Mouse (Mus musculus) hindbrain, embryonic 12.5 days (tissue): ENCODE results near the gene Unc50. TPM values are rescaled to one million over a fixed set of nuclear protein-coding genes. Genes with fewer than 3 reads are reported as not detected.

Experiments
- ATAC-seq: fragments of 200-750 bp; cut with Nextera tagmentation; 2 replicates; pipeline ENCODE4 v1.8.0; 2017; ENCODE audit warnings: moderate TSS enrichment; ENCODE audit not compliant: low FRiP score
- H3K27ac ChIP-seq: fragments of 300-500 bp; sonication (generic); 2 replicates; pipeline ENCODE4 v1.5.1; 2016; ENCODE audit warnings: mild to moderate bottlenecking
- H3K27me3 ChIP-seq: fragments of 300-500 bp; sonication (generic); 2 replicates; pipeline ENCODE4 v1.6.1; 2016; ENCODE audit warnings: mild to moderate bottlenecking
- H3K36me3 ChIP-seq: fragments of 300-500 bp; sonication (generic); 2 replicates; pipeline ENCODE4 v1.6.1; 2016; ENCODE audit warnings: mild to moderate bottlenecking
- H3K4me1 ChIP-seq: fragments of 300-500 bp; sonication (generic); 2 replicates; pipeline ENCODE4 v1.6.1; 2016
- H3K4me2 ChIP-seq: fragments of 300-500 bp; sonication (generic); replicated peaks from 2 replicates; pipeline ENCODE4 v1.6.1; 2016; ENCODE audit warnings: mild to moderate bottlenecking
- H3K4me3 ChIP-seq: fragments of 300-500 bp; sonication (generic); 2 replicates; pipeline ENCODE4 v1.5.1; 2016; ENCODE audit warnings: mild to moderate bottlenecking
- H3K9ac ChIP-seq: fragments of 300-500 bp; sonication (generic); 2 replicates; pipeline ENCODE4 v1.6.1; 2016; ENCODE audit warnings: mild to moderate bottlenecking, moderate library complexity
- H3K9me3 ChIP-seq: fragments of 300-500 bp; sonication (generic); replicated peaks from 2 replicates; pipeline ENCODE4 v1.6.1; 2016; ENCODE audit warnings: mild to moderate bottlenecking
- WGBS: fragments of 180-500 bp; shearing (Covaris S2); methylation state at CpG from one replicate; pipeline ENCODE4 v1.1.7; 2016; 5-methylcytosine and 5-hydroxymethylcytosine counted together
- polyA plus RNA-seq: library from polyadenylated mRNA; unstranded; fragments of >200 nt; fragmentation: Nextera tagmentation; extraction: Ambion mirVana; gene quantifications from 2 replicates; pipeline ENCODE4 v1.2.1, GENCODE M21; 2016

Gene Unc50
- polyA plus RNA-seq, 1 experiment from 2014 or later, result 114 TPM

DNA sequence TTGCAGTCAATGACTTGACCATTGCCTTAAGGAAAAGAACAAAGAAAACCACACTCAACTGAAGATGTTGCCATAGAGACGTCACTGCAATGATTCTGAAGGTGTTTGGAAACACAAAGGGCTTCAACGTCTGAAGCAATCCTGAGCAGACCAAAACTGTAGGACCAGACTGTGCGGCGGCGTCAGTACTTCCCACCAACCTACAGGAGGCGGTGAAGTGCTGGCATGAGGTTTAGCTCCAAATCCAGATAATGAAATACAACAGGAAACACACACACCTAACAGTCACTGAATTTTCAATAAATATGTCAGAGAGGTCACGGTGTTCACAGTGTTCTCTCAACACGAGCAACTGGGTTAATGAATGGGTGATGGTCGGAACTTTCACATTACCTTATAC, 49.1 kb downstream of the Unc50 start:
- H3K9me3 ChIP-seq, result no peaks in the 10 kb centered on the region
- no peaks in the 10 kb centered on the region for H3K27me3 ChIP-seq
- H3K4me1 ChIP-seq, result no peaks in the 10 kb centered on the region
- H3K9ac ChIP-seq, result no peak overlapping the region
- H3K36me3 ChIP-seq, result no peaks in the 10 kb centered on the region
- H3K4me2 ChIP-seq, result no peak overlapping the region
- 75% methylated on average over 9 of the region's 9 CpGs for WGBS
- no peak overlapping the region for H3K27ac ChIP-seq
- ATAC-seq, result no peak
- no peak overlapping the region for H3K4me3 ChIP-seq

DNA sequence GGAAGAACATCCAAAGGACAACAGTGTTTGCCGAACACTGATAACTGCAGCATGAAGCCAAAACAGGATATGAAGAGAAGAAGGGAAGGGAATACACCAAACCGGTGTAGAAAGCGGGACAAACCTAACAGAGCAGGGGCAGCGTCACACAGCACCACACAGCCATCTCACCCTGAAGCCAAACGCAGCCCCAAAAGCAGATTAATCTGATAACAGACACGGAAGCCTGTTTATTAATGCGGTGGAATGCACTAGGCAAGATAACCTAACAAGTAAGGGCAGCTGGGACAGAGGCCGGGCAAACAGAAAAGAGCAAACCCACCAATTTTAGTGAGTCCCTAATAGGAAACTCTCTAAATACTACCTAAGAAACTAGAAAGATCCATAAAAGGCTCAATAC, 49.8 kb downstream of the Unc50 start:
- Histone ChIP-seq H3K36me3 (no peaks in the 10 kb centered on the region), H3K4me2 (no peak overlapping the region), H3K4me1 (no peaks in the 10 kb centered on the region), H3K9me3 (no peaks in the 10 kb centered on the region), H3K27me3 (no peaks in the 10 kb centered on the region), H3K9ac (no peak overlapping the region), H3K27ac (no peak overlapping the region), H3K4me3 (no peak overlapping the region)
- WGBS, result 88% methylated on average over 8 of the region's 8 CpGs
- no peak for ATAC-seq

DNA sequence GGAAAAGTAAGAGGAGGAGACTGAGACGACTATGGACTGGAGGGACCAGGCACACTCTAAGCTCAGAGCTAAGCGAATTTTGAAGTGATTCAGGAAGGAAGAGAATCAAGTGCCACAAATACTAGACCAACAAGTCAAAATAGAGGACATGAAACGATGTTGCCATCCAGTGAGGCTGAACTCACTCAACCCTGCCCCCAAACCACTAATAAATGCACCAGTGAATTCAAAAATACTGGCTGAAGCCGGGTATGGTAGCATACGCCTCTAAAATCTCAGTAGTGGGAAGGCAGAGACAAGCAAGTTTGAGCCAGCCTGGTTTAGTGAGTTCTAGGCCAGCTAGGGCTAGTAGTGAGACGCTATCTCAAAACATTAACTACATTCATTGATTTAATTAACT, 50.8 kb downstream of the Unc50 start:
- Histone ChIP-seq H3K27ac (no peak overlapping the region), H3K36me3 (no peaks in the 10 kb centered on the region), H3K27me3 (no peaks in the 10 kb centered on the region), H3K9ac (no peak overlapping the region), H3K4me1 (no peaks in the 10 kb centered on the region), H3K4me3 (no peak overlapping the region), H3K9me3 (no peaks in the 10 kb centered on the region), H3K4me2 (no peak overlapping the region)
- 80% methylated on average over 6 of the region's 6 CpGs for WGBS
- no peak for ATAC-seq

DNA sequence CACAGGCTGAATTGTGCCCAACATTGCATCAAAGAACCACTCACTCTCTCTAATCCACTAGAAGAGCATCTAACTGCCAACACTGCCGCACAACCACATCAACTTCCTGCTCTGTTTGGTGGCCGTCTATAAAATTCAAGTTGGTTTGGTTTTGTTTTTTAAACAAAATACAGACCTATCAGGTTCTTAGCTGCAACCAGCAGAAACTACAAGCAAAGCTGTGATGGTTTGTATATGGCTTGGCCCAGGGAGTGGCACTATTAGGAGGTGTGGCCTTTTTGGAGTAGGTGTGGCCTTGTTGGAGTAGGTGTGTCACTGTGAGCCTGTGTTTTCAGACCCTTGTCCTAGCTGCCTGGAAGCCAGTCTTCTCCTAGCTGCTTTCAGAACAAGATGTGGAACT, 51.4 kb downstream of the Unc50 start:
- ATAC-seq, result no peak
- Histone ChIP-seq H3K9ac (no peak overlapping the region), H3K4me3 (no peak overlapping the region), H3K36me3 (no peaks in the 10 kb centered on the region), H3K27me3 (no peaks in the 10 kb centered on the region), H3K9me3 (no peaks in the 10 kb centered on the region), H3K27ac (no peak overlapping the region), H3K4me2 (no peak overlapping the region), H3K4me1 (no peaks in the 10 kb centered on the region)
- WGBS, result 92% methylated on average over 2 of the region's 2 CpGs

DNA sequence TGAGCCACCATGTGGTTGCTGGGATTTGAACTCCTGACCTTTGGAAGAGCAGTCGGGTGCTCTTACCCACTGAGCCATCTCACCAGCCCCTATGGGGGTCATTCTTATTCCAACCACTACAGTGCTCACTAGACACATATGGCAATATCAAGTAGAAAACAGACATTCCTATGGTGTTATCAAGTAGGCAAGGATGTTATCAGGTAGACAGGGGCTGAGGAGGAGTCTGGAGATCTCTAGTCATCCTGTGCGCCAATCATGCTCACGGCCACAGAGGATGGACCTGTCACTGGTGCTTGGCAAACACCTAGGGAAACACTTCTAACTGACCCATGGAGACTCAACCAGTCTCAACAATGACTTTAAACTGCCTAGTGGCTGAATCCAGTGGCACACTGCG, 54.7 kb downstream of the Unc50 start:
- H3K27ac ChIP-seq, result no peak overlapping the region
- no peak overlapping the region for H3K4me2 ChIP-seq
- no peaks in the 10 kb centered on the region for H3K9me3 ChIP-seq
- H3K36me3 ChIP-seq, result no peaks in the 10 kb centered on the region
- H3K27me3 ChIP-seq, result no peaks in the 10 kb centered on the region
- H3K4me3 ChIP-seq, result no peak overlapping the region
- no peak for ATAC-seq
- H3K4me1 ChIP-seq, result no peaks in the 10 kb centered on the region
- WGBS, result 89% methylated on average over 4 of the region's 4 CpGs
- H3K9ac ChIP-seq, result no peak overlapping the region

DNA sequence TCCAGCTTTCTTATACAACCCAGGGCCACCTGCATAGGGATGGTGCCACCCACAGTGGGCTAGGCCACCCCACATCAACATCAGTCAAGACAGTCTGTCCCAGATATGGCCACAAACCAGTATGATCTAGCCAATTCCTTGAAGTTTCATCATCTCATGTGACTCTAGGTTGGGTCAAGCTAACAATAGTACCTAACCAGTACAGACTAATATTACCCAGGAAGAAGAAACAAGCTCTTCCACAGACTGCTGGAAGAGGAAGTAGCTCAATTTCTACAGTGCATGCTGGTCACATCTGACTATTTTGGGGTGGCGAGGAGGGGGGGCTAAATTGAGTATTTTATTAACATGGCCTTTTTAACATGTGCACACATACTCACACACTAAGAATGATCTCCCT, 56.5 kb downstream of the Unc50 start:
- Histone ChIP-seq H3K36me3 (no peaks in the 10 kb centered on the region), H3K27ac (no peak overlapping the region), H3K4me3 (no peak overlapping the region), H3K27me3 (0 out of 2 replicates have a peak, but pooled peaks cover 3% of the 10 kb centered on the region), H3K9me3 (no peaks in the 10 kb centered on the region), H3K4me1 (no peaks in the 10 kb centered on the region), H3K9ac (no peak overlapping the region), H3K4me2 (no peak overlapping the region)
- 92% methylated on average over 1 of the region's 1 CpGs for WGBS
- no peak for ATAC-seq

DNA sequence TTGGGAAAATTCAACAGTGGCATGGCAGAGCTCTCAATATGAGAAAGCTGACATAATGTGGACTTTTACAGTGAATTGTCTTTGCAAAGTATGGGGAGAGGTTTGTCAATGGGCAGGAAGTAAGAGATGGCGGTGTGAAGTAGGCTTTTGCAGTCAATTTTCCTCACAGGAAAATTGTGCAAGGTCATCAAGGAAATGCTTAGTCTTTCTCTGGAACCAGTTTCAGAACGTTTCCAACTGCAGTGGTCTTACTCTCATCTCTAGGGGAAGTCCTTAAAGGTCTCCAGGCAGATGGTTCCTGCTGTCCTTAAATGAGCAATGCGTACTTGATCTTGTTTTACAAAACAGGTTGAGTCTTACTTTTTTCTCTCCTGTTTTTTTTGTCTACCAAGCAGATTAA, 57.1 kb downstream of the Unc50 start:
- Histone ChIP-seq H3K36me3 (no peaks in the 10 kb centered on the region), H3K27me3 (peaks cover 8% of the 10 kb centered on the region; the same call in 1 of the 2 replicates), H3K4me3 (no peak overlapping the region), H3K9me3 (no peaks in the 10 kb centered on the region), H3K4me2 (no peak overlapping the region), H3K4me1 (no peaks in the 10 kb centered on the region), H3K9ac (no peak overlapping the region), H3K27ac (no peak overlapping the region)
- 86% methylated on average over 3 of the region's 3 CpGs for WGBS
- ATAC-seq, result no peak

DNA sequence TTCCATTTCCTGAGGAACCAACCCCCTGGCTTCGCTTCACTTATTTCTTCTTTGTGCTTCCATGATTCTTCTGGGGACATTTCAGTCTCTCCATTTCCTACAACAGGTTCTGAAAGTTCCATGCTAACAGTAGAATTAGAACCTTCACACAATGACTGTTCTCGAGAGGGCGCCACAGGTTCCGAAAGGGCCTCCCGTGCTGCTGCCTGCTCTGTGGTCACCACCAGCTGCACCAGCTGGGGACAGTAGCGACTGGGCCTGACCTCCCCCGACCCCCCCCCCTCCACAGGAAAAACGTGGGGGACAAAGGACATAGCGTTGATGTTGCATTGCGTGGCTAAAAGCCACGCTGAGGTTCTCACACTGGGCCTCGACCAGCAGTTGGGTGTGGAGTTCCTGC, 58.6 kb downstream of the Unc50 start:
- H3K4me3 ChIP-seq, result no peak overlapping the region
- no peak overlapping the region for H3K9ac ChIP-seq
- peaks cover 19% of the 10 kb centered on the region; the same call in 1 of the 2 replicates for H3K27me3 ChIP-seq
- H3K27ac ChIP-seq, result no peak overlapping the region
- WGBS, result 89% methylated on average over 12 of the region's 12 CpGs
- H3K9me3 ChIP-seq, result no peaks in the 10 kb centered on the region
- H3K4me1 ChIP-seq, result no peaks in the 10 kb centered on the region
- ATAC-seq, result no peak
- H3K36me3 ChIP-seq, result no peaks in the 10 kb centered on the region
- H3K4me2 ChIP-seq, result no peak overlapping the region

Other genes starting within 250 kb of the Unc50 start
- gene Cnga3, start 215.7 kb upstream of the Unc50 start, polyA plus RNA-seq, result 0.15 TPM in 1 of 2 replicates, not detected in the other
- 33.7 and 36.1 TPM in 2 replicates for gene Inpp4a, start 130.3 kb upstream of the Unc50 start, polyA plus RNA-seq
- 52.3 and 53.5 TPM in 2 replicates for gene Coa5, start within 50 bp of the Unc50 start, polyA plus RNA-seq
- 3.2 and 4.6 TPM in 2 replicates for gene Mgat4a, start 110.9 kb downstream of the Unc50 start, polyA plus RNA-seq